Mouse (Mus musculus) skeletal muscle tissue, adult 2 months (tissue): ENCODE results near the gene Tet1.
A peak's percentile ranks its signal among the peaks of the same experiment; 100 is the strongest.

Experiments used
- DNase-seq: peaks from one replicate; pipeline ENCODE4 v3.0.0-alpha.2; 2012; ENCODE audit warnings: low read depth, low spot score

Gene Tet1

DNA sequence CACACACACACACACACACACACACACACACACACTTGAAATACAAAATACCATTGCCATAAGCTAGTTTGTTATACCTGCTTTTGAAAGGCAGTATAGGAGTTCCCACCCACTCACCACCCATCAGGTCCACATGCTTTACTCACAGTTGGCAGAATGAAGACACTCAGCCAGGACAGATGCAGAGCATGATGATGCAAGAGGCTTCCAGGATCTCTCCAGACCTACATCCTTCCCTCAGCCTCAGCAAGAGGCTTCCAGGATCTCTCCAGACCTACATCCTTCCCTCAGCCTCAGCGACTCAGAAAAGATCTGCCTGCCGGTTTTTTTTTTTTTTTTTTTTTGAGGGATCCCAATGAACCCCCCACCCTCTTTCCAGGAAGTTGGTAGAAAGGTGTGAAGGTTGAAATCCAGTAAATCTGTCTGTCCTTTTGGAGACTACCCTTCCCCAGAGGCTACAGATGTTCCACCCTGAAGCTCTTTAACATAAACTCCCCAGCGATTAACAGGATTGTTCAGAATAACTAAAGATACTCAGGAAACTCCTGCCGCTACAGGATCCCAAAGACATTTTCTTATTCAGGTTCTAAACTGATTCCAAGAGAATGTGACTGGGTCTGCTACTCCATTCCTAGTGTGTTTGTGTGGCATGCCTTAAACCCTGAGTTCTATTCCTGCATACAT is 16.1 kb downstream of the Tet1 start:
- no peak for DNase-seq

DNA sequence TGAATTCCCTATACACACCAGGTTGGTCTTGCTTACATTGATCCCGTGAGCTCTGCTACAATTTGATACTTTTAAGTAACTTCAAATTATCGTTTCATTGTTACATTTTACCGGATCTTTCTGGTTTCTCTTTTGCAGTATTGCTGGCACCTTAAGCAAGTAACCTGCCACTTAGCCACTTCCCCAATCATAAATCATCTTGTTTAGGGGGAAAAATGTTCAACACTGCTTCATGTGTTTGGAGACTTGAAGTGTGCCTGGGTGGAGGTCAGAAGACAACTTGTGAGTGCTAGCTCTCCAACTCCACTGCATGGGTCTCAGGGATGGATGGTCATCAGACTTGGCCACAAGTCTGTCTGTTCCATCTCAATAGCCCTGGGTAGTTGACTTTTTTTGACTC is 17.8 kb downstream of the Tet1 start:
- DNase-seq, result no peak

DNA sequence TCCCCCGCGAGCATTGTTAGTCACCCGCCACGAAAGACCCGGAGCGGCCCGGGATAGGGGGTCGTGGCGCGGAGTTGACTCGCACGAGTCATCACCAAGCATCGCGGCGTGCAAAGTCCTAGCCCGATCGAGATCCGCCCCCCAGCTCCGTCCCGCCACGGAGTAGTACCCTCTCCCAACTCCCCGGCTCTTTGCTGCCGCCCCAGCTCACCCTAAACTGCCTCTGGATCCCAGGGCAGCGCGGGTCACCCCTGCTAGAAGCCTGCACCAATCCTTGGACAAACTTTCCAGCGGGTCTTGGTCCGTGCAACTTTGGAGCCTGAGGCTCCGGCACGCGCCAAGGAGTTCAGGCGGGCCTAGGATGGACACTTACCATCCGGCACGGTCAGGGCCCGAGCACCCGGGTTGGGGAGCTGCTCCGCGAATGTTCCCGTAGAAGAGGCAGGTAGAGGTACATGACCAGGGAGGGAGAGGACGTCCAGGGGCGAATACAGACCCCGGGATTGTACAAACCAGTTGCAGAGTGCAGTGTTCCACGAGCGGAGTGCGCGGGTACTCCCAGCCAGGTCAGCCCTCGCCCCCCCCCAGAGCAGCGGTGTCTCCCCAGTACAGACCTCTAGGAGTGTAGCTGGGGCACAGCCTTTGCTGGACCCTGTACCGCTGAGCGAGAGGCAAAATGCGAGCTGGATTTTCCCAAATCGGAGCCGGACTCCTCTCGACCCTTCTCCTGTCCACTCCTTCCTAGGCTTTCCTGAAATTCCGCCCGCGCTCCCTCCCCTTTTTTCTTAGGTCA is 21.8 kb downstream of the Tet1 start:
- no peak for DNase-seq

- no peak for DNase-seq
Observed at GRCm38 (mm10) chr10:62885969-62886798, 22.6 kb downstream of the Tet1 start.

GRCm38 (mm10) chr10:62885460-62885859 is 23.3 kb downstream of the Tet1 start:
- DNase-seq, result no peak

DNA sequence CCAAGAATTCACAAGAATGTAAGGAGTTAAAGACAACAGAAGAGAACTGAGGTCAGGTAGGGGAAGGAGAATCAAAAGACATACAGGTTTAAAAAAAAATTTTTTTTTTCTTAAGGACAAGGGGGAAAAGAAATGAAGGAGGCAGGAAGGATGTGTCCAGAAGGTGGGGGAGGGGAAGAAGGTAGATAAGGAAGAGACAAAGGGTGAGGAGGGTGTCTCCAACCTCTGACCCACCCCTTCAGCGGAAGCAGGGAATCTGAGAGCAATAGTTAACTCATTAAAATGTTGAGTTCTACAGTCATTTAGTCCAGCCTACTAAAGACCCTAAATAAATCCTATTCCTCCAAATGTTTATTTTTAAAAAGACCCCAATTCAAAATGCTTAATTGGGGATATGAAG is 24.3 kb downstream of the Tet1 start:
- DNase-seq, result no peak

DNA sequence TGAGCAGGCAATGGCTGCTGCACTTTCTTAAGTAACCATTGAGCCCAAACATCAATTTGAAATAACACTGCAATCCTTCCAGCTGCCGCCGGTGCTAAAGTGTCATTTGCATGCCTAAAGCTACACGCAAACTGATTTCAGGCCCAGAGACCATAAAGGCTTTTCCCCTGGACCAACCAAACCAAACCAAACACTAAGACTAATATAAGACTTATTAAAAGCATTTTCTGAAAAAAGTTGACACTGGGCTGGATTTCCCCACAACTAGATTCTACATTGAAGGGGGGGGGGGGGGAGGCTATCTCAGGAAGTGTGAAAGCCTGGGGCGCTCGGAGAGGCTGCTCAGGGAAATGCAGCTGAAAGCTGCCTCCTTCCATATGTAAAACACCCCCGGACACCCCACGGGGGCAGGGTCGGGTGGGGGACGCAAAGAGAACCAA is 24.8 kb downstream of the Tet1 start:
- DNase-seq, result no peak

- DNase-seq, result no peak
Observed at GRCm38 (mm10) chr10:62881211-62881610, 27.6 kb downstream of the Tet1 start.

- DNase-seq, result no peak
Observed at GRCm38 (mm10) chr10:62878056-62878455, 30.7 kb downstream of the Tet1 start.

GRCm38 (mm10) chr10:62875565-62875964 is 33.2 kb downstream of the Tet1 start:
- no peak for DNase-seq

DNA sequence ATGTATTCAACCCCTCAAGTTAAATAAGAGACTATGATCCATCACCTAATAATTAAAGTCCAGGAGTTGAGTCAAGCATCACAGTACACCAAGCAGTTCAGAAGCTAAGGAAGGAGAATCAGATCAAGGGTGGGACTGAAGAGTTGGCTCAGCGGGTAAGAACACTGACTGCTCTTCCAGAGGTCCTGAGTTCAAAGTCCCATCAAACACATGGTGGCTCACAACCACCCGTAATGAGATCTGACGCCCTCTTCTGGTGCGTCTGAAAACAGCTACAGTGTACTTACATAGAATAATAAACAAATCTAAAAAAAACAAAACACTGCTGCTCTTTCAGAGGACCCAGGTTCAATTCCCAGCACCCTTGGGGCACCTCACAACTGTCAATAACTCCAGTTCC is 34.0 kb downstream of the Tet1 start:
- DNase-seq, result no peak

GRCm38 (mm10) chr10:62866035-62866791 is 42.6 kb downstream of the Tet1 start:
- DNase-seq, result peak; percentile 57

DNA sequence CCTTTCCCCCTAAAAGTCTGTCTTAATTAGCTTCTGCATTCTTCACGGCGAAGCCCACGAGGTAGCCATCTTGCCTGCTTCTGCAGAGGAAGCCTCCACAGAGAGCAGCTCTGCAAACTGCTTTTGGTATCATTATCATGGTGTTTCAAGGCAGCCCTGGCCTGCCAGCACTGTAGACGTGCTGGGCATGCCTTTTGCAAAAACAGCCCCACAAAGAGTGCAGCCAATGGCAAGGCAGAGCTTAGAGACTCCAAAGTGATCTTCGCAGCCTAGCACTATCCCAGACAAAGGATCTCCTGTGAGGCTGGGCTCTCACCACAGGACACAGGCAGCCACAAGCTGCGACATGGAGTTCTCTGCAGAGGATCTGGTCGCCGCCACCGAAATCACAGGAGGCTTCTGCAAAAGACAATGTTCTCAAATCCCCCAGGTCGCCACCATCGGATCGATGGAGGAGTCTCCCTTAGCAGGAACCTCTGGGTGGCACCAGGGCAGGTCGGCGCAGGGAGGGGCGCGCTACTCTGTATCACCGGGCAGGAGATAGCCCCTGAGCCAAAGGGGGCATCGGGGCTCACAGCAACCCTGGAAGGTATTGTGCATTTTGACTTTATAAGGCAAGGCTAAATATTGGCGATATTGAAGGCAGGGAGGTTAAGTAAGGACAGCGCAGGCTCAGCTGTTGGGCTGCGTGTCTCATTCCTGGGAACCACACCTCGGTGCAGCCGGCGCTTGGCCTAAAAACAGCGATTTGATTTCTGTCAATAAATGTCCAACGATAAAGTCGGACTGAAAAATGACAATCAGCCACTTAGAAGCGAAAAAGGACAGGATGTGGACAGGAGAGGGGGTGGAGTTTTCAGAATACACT is 43.4 kb downstream of the Tet1 start:
- DNase-seq, result peak; percentile 66

DNA sequence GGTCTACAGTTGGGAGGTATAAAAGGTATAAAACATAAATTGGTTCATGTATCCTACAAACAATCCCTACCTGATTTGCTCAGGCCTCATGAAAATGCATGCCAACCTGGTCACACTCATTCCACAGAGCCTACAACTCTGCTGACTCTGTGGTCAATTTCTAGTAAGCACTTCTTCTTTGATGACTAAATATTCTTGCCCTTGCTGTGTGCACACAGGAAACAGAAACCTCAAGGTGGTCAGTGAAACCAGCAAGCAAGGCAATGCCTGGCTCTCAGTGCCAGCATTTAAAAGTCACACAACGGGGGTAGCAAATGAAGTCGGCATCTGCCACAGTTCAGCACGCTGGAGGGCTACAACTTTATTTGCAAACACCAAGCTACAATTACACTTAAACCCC is 45.2 kb downstream of the Tet1 start:
- DNase-seq, result no peak

GRCm38 (mm10) chr10:62862435-62862834 is 46.4 kb downstream of the Tet1 start:
- DNase-seq, result no peak

DNA sequence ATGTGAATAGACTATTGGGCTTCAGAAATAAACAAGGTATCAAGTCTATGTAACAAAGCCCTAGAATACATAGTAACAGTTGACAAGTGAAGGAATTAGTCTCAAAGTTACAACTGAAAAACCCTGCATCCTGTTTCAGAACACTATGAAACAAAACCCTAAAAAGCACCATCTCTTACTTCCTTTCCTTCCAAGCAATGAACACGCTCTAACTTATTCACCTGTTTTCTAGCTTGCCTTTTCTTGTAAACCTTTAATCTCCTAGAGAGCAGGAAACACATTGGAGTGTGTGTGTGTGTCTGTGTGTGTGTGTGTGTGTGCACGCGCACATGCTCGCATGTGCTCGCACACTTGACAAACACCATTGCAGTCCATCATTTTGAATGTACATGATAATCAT is 49.8 kb downstream of the Tet1 start:
- no peak for DNase-seq

- DNase-seq, result no peak
Observed at GRCm38 (mm10) chr10:62856690-62857290, 52.0 kb downstream of the Tet1 start.

- DNase-seq, result no peak
Observed at GRCm38 (mm10) chr10:62854992-62855391, 53.8 kb downstream of the Tet1 start.

GRCm38 (mm10) chr10:62854581-62854980 is 54.2 kb downstream of the Tet1 start:
- DNase-seq, result no peak

DNA sequence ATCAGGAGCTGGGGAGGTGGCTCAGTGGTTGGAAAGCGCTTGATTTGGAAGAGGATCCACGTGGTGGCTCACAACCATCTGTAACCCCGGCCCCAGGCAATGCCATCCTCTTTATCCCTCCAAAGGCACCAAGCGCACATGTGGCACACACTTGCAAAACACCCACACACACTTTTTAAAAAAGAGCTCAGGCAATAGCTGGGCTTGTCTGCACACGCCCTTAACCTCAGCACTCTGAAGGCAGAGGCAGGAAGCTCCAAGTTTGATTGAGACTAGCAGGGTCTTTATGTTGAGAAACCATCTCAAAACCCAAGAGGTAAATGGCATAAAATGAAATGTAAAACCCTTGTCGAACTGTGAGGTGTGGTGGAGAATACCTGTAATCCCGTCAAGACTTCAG is 57.2 kb downstream of the Tet1 start:
- DNase-seq, result no peak
